Mouse (Mus musculus): ENCODE data around the gene Vmn2r35. TPM values are rescaled to one million over a fixed set of nuclear protein-coding genes. Genes with fewer than 3 reads are reported as not detected.

The Vmn2r35 gene
- polyA plus RNA-seq (2012; rRNA removed), result not detected in 2 replicates

GRCm38 (mm10) chr7:7819767-7820166, at the start of gene Vmn2r35:
TSS of gene Vmn2r35 (minus strand) at chr7:7819867.

Other genes with a start within 250 kb of the Vmn2r35 start
- gene Vmn2r34, start 130.4 kb downstream of the Vmn2r35 start, polyA plus RNA-seq (2012; rRNA removed), result not detected in 2 replicates
- not detected in 2 replicates for gene Vmn2r36, start 82.6 kb upstream of the Vmn2r35 start, polyA plus RNA-seq (2012; rRNA removed)

All from central nervous system, embryonic 14 days (tissue).